Mouse (Mus musculus) large intestine, adult 2 months (tissue): ENCODE results near the gene Tmem189. TPM values are rescaled to one million over a fixed set of nuclear protein-coding genes. Genes with fewer than 3 reads are reported as not detected.
"Not testable (repeated sequence)": the region's sequence is repeated elsewhere in the genome, so short reads cannot be mapped to it uniquely, and the experiment has no call there.

Source experiments
- DNase-seq: peaks from one replicate; pipeline ENCODE4 v3.0.0-alpha.2; 2012; ENCODE audit warnings: low read depth, low spot score
- WGBS: fragments of 180-500 bp; shearing (Covaris S2); methylation state at CpG from one replicate; pipeline ENCODE4 v1.1.7; 2018; 5-methylcytosine and 5-hydroxymethylcytosine counted together
- polyA plus RNA-seq: library from polyadenylated mRNA; depleted of rRNA; stranded (reverse); fragments of >200 nt; gene quantifications from 2 replicates; pipeline ENCODE4 v1.2.3, GENCODE M21; 2012

The Tmem189 gene
- polyA plus RNA-seq, 1 experiment, result 19.3 TPM

- 26% methylated on average over 10 of the region's 10 CpGs for WGBS
- no peak for DNase-seq
Measured at GRCm38 (mm10) chr2:167659177-167659846, 30.3 kb downstream of the Tmem189 start.

GRCm38 (mm10) chr2:167658712-167659111 lies 30.9 kb downstream of the Tmem189 start:
- WGBS, result 84% methylated on average over 11 of the region's 11 CpGs
- no peak for DNase-seq

DNA sequence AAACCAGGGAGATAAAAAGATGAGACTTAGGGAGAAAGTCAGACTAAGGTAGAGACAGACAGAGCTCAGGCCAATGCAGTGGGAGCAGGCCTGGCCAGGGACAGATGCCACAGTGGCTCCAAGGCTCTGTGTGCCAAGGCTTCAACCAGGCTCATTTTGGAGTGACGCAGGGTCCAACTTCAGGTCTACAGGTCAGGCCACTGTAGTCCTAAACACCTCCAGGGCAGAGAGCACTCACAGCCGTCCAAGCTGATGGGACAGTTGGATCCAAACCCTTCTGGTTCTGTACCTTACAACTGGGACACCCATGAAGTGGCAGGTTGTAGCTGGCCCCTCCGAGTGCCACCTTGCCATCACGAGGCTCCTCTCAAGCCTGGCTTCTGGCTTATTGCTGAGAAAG lies 31.6 kb downstream of the Tmem189 start:
- 93% methylated on average over 4 of the region's 4 CpGs for WGBS
- DNase-seq, result no peak

- 80% methylated on average over 16 of the region's 16 CpGs for WGBS
- no peak for DNase-seq
Measured at GRCm38 (mm10) chr2:167656629-167657478, 32.8 kb downstream of the Tmem189 start.

DNA sequence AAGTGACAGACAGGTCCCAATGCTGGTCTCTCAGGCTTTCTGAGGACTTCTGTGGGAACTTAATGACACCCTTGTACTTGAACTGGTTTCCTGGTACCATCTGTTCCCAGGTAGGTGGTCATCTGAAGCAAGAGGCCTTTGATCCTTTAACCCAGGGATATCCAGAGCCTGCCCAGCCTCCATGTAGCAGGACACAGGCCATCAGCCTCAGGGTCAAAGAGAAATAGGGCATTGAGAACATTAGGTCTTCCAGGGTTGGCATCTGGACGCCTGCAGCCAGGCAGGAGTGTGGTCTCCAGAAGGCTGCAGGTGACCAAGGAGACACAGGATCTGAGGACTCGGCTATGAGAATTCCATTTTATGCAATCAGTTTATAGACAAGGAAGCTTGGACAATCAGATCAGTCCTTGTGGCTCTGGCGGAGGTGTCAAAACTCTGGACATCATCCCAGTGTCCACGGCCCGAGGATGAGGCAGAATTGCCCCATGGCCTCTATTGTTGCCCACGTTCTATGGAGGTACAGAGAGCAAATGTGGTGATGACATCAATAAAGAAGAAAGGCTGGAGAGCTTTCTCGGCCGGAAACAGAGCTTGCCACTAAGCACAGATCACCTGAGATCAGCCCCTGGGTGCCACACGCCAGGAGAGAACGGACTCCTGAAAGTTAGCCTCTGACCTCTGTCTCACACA lies 34.6 kb downstream of the Tmem189 start:
- 91% methylated on average over 10 of the region's 10 CpGs for WGBS
- no peak for DNase-seq

DNA sequence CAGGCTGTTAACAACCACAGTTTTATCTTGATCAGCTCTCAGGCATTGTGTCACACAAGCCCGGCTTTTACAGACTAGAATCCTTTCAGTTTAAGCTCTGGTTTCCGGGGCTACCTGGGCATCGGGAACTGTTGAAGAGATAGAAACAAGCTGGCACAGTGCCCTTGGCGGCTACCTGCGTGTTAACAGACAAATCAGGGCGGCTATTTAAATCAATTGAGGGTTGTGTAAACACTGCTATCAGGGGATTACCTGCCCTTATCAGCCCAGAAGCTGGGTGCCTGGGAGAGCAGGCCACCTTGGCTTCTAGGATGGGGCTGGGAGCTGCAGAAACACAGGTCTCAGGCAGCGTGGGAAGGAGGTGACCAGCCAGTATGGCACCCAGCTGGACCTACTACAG lies 36.9 kb downstream of the Tmem189 start:
- no peak for DNase-seq
- WGBS, result 31% methylated on average over 7 of the region's 7 CpGs

DNA sequence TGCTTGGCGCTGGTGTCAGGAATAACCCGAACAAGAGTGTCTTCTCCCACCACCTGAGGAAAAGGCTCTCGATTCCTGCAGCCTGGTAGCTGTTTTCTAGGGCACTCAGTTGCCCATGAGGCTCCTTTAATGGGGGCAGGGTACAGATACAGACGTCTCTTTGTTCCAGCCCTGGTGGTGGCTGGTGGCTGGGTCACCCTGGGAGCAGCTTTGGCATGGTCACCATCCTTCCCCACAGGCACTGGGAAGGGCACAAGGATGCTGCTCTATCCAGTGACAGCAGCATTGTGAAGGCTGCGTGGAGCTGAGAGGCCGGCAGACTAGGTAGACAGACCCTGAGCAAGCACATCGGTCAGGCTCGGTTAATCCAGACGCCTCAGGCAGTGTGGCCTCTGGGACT lies 38.0 kb downstream of the Tmem189 start:
- WGBS, result 84% methylated on average over 9 of the region's 9 CpGs
- no peak for DNase-seq

DNA sequence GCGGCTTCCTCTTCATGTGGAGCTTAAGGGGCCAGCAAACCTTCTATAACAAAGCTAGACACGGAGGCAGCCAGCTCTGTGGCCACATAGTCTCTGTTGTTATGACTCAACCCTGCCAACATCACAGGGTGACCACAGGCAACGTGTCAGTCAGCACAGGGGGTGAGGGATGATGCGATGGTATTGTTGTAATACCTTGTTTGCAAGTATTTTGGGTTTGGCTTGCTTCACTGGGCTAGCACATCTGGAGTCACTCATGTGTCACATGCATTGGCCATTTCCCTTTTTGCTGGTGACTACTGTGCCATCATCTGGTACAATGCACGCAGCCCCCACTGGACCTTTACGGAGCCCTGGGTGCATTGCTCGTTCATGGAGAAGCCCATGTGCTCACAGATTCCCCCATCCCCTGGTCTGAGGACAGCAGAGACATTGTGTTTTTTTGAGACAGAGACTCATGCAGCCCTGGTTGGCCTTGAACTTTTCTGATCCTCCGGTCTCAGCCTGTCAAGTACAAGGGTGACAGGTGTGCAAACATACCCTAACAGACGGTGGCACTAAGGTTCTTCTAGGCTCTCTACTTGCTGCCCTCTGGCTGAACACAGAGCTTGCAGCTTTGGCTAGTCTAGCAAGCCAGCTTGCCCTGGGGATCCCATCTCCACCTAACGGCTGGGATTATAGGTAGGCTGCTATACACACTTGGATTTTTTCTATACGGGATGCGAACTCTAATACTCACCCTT lies 40.2 kb downstream of the Tmem189 start:
- DNase-seq, result no peak

GRCm38 (mm10) chr2:167646411-167646810 lies 43.2 kb downstream of the Tmem189 start:
- 80% methylated on average over 4 of the region's 4 CpGs for WGBS
- DNase-seq, result no peak

More for the DNA sequence above, 40.2 kb downstream of the Tmem189 start:
- WGBS, result 84% methylated on average over 12 of the region's 12 CpGs

- WGBS, result 70% methylated on average over 13 of the region's 13 CpGs
- not testable (repeated sequence) for DNase-seq
Measured at GRCm38 (mm10) chr2:167643356-167644052, 46.1 kb downstream of the Tmem189 start.

- 83% methylated on average over 6 of the region's 6 CpGs for WGBS
- DNase-seq, result no peak
Measured at GRCm38 (mm10) chr2:167642164-167642563, 47.5 kb downstream of the Tmem189 start.

GRCm38 (mm10) chr2:167641337-167641736 lies 48.3 kb downstream of the Tmem189 start:
- no peak for DNase-seq

GRCm38 (mm10) chr2:167640279-167640678 lies 49.3 kb downstream of the Tmem189 start:
- 84% methylated on average over 3 of the region's 3 CpGs for WGBS
- no peak for DNase-seq

More at GRCm38 (mm10) chr2:167641337-167641736, 48.3 kb downstream of the Tmem189 start:
- 30% methylated on average over 8 of the region's 8 CpGs for WGBS

DNA sequence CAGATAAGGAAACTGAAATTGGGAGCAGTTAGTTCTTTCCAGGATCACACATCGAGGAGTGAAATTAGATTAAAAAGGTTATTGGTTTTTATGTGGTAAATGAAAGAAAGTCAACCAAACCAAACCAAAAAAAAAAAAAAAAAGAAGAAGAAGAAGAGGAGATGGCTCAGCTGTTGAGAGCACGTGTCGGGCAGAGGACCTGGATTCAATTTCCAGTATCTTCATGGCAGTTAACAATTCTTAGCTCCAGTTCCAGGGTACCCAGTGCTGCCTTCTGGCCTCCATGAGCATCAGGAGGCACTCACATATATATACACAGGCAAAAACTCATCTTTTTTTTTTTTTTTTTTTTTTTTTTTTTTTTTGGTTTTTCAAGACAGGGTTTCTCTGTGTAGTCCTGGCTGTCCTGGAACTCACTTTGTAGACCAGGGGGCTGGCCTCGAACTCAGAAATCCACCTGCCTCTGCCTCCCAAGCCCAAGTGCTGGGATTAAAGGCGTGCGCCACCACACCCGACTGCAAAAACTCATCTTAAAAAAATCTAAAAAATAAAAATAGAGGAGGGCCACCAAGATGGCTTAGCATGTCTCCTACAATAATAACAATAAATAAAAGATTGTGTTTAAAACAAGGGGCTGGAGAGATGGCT lies 54.6 kb downstream of the Tmem189 start:
- WGBS, result 70% methylated on average over 7 of the region's 7 CpGs
- no peak for DNase-seq

DNA sequence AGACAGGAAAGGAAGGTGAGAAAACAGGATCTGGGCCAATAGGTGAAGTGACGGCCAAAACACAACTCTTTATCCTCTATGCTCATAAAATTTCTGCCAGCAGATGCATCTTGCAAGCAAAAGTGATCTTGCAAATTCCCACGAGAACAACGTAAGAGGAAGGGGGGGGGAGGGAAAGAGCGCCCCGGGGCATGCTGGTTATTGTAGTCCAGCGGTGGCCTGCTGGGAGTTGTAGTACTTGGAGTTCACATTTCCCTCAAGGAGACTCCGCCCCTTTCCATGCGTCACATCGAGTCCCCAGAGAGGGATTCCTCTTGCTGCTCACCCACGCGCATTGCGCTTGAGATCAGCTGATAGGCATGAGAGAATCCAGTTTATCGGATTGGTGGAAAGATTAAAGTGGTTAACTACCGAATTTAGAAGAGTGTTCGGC lies 55.3 kb downstream of the Tmem189 start:
- peak; percentile 99 for DNase-seq
- WGBS, result under 1% methylated on average over 15 of the region's 15 CpGs

DNA sequence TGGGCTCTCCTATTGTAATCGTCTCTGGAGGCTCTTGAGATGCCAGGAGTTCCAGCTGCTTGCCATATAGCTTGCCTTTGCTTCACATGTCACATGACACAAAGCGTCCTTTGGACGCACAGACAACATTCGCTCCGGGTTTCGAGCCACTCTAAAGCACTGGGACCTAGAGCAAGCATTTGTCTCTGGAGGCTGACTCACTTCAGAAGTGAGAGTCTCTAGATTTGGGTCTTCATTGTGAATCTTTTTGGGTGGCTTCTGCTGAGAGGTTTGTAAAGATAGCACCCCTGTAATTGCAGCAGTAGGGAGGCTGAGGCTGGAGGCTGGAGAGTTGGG lies 56.1 kb downstream of the Tmem189 start:
- WGBS, result 87% methylated on average over 6 of the region's 6 CpGs
- no peak for DNase-seq

- whole genome bisulfite sequencing, result 68% methylated on average over 12 of the region's 12 CpGs
- no peak for DNase-seq
Measured at GRCm38 (mm10) chr2:167632731-167633536, 56.7 kb downstream of the Tmem189 start.
